Mouse (Mus musculus) erythroblast, embryonic 14.5 days (primary cell): ENCODE measurements around the gene Ptges3l. TPM values are rescaled to one million over a fixed set of nuclear protein-coding genes. Genes with fewer than 3 reads are reported as not detected.
"Not testable (repeated sequence)": the region's sequence is repeated elsewhere in the genome, so short reads cannot be mapped to it uniquely, and the experiment has no call there.

Source experiments
- H3K27me3 ChIP-seq: 2 replicates; pipeline ENCODE4 v1.6.1; 2012; ENCODE audit warnings: inconsistent platforms; ENCODE audit not compliant: control insufficient read depth
- H3K36me3 ChIP-seq: 2 replicates; pipeline ENCODE4 v1.6.1; 2012; ENCODE audit warnings: mild to moderate bottlenecking, inconsistent platforms; ENCODE audit not compliant: control insufficient read depth
- H3K4me1 ChIP-seq: 2 replicates; pipeline ENCODE4 v1.6.1; 2012; ENCODE audit warnings: inconsistent platforms; ENCODE audit not compliant: control insufficient read depth
- H3K4me3 ChIP-seq: replicated peaks from 2 replicates; pipeline ENCODE3; 2012; ENCODE audit warnings: moderate library complexity, mild to moderate bottlenecking, inconsistent platforms
- H3K9me3 ChIP-seq: 2 replicates; pipeline ENCODE4 v1.6.1; 2012; ENCODE audit warnings: low read length, inconsistent platforms, mixed read lengths; ENCODE audit not compliant: control insufficient read depth
- GATA1 ChIP-seq: IDR thresholded peaks from 2 replicates; pipeline ENCODE4 v1.6.1; 2012; ENCODE audit warnings: low read length, inconsistent platforms, mixed read lengths
- TAL1 ChIP-seq: IDR thresholded peaks from 3 replicates; pipeline ENCODE4 v1.6.1; 2012; ENCODE audit warnings: low read length, inconsistent platforms, mixed read lengths
- polyA plus RNA-seq: library from polyadenylated mRNA; stranded (reverse); fragments of >175 nt; gene quantifications from 2 replicates; pipeline ENCODE4 v1.2.3, GENCODE M21; 2012

The Ptges3l gene
- polyA plus RNA-seq, 1 experiment = not detected

DNA sequence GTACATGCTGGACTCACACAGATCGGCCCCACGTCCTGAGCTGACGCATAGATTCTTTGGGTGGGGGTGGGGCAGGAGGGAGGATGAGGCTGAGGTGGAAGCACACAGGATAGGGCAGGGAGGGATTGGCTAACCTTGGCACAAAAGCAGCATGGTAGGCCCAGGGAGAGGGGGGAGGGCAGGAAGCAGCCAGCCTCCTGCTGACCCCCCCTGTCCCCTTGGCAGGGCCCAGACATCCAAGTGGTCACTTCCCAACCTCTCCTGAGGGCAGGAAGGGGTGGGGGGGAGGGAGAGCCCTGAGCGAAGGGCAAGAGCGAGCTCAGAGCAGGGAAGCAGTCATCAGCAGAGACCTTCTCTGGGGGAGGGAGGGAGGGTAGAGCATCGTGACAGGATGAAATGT lies 34.6 kb upstream of the Ptges3l start:
- TF ChIP-seq TAL1 (no peak), GATA1 (no peak)
- Histone ChIP-seq H3K36me3 (peaks cover 47% of the 10 kb centered on the region), H3K4me1 (peaks cover 24% of the 10 kb centered on the region), H3K9me3 (no peaks in the 10 kb centered on the region), H3K27me3 (peaks cover 22% of the 10 kb centered on the region), H3K4me3 (no peak overlapping the region)

GRCm38 (mm10) chr11:101458217-101458616 lies 33.1 kb upstream of the Ptges3l start:
- peaks cover 7% of the 10 kb centered on the region for H3K27me3 ChIP-seq
- H3K9me3 ChIP-seq = no peaks in the 10 kb centered on the region
- TF ChIP-seq GATA1 = no peak
- TF ChIP-seq TAL1 = no peak
- H3K36me3 ChIP-seq = peaks cover 54% of the 10 kb centered on the region
- no peak overlapping the region for H3K4me3 ChIP-seq
- peaks cover 14% of the 10 kb centered on the region for H3K4me1 ChIP-seq

- Histone ChIP-seq H3K4me3 (no peak overlapping the region), H3K27me3 (peaks cover 3% of the 10 kb centered on the region; the same call in 1 of the 2 replicates), H3K4me1 (peaks cover 8% of the 10 kb centered on the region), H3K36me3 (peaks cover 54% of the 10 kb centered on the region), H3K9me3 (no peaks in the 10 kb centered on the region)
- TF ChIP-seq GATA1 (no peak), TAL1 (no peak)
Measured at GRCm38 (mm10) chr11:101457631-101458030, 32.5 kb upstream of the Ptges3l start.

- H3K36me3 ChIP-seq = peaks cover 60% of the 10 kb centered on the region
Measured at GRCm38 (mm10) chr11:101455627-101456026, 30.5 kb upstream of the Ptges3l start.

GRCm38 (mm10) chr11:101454702-101455101 lies 29.6 kb upstream of the Ptges3l start:
- TF ChIP-seq TAL1 = no peak
- TF ChIP-seq GATA1 = no peak
- H3K36me3 ChIP-seq = peaks cover 56% of the 10 kb centered on the region

More at GRCm38 (mm10) chr11:101455627-101456026, 30.5 kb upstream of the Ptges3l start:
- Histone ChIP-seq H3K4me3 (no peak overlapping the region), H3K9me3 (no peaks in the 10 kb centered on the region), H3K27me3 (no peaks in the 10 kb centered on the region), H3K4me1 (peaks cover 19% of the 10 kb centered on the region)
- no peak for TF ChIP-seq GATA1
- TF ChIP-seq TAL1 = no peak

GRCm38 (mm10) chr11:101452093-101452774 lies 27.1 kb upstream of the Ptges3l start:
- Histone ChIP-seq H3K4me3 (no peak overlapping the region), H3K9me3 (no peaks in the 10 kb centered on the region), H3K36me3 (peaks cover 32% of the 10 kb centered on the region), H3K4me1 (peaks cover 47% of the 10 kb centered on the region), H3K27me3 (no peaks in the 10 kb centered on the region)
- no peak for TF ChIP-seq TAL1
- no peak for TF ChIP-seq GATA1

More at GRCm38 (mm10) chr11:101454702-101455101, 29.6 kb upstream of the Ptges3l start:
- Histone ChIP-seq H3K27me3 (no peaks in the 10 kb centered on the region), H3K4me1 (peaks cover 25% of the 10 kb centered on the region), H3K4me3 (no peak overlapping the region), H3K9me3 (no peaks in the 10 kb centered on the region)

- Histone ChIP-seq H3K4me3 (no peak overlapping the region), H3K9me3 (no peaks in the 10 kb centered on the region), H3K36me3 (peaks cover 25% of the 10 kb centered on the region), H3K27me3 (no peaks in the 10 kb centered on the region), H3K4me1 (peaks cover 47% of the 10 kb centered on the region)
- TF ChIP-seq GATA1 (no peak), TAL1 (no peak)
Measured at GRCm38 (mm10) chr11:101451536-101451935, 26.4 kb upstream of the Ptges3l start.

- no peak overlapping the region for H3K4me3 ChIP-seq
- H3K4me1 ChIP-seq = peaks cover 50% of the 10 kb centered on the region
- no peaks in the 10 kb centered on the region for H3K9me3 ChIP-seq
- H3K36me3 ChIP-seq = peaks cover 30% of the 10 kb centered on the region
- TF ChIP-seq TAL1 (no peak), GATA1 (no peak)
- H3K27me3 ChIP-seq = no peaks in the 10 kb centered on the region
Measured at GRCm38 (mm10) chr11:101450394-101450793, 25.3 kb upstream of the Ptges3l start.

DNA sequence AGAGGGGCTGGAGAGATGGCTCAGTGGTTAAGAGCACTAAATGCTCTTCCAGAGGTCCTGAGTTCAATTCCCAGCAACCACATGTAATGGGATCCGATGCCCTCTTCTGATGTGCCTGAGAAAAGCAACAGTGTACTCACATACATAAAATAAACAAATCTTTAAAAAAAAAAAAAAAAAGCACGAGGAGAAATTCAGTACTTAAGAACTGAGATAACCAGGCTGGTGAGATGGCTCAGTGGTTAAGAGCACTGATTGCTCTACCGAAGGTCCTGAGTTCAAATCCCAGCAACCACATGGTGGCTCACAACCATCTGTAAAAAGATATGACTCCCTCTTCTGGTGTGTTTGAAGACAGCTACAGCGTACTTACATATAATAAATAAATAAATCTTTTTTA lies 24.5 kb upstream of the Ptges3l start:
- H3K36me3 ChIP-seq = peaks cover 36% of the 10 kb centered on the region
- not testable (repeated sequence) for H3K9me3 ChIP-seq, H3K27me3 ChIP-seq
- H3K4me1 ChIP-seq = peaks cover 55% of the 10 kb centered on the region
- peak overlapping the region; percentile 88 for H3K4me3 ChIP-seq

DNA sequence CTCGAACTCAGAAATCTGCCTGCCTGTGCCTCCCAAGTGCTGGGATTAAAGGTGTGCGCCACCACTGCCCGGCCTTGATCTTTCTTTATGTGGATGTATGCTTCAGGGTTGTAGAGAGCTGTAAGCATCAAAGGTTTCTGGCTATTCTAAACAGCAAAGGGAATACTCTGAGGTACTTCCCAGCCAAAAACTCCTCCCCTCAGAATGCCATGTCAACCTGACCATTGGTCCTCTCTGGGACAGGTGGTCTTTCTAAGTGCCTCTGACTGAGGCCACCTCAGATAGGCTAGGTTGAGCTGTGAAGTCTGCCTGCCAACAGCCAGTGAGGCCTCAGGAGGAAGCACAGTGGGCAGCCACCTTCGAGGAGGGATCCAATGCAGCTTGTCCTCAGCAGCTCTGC lies 23.8 kb upstream of the Ptges3l start:
- Histone ChIP-seq H3K36me3 (peaks cover 43% of the 10 kb centered on the region), H3K4me1 (peaks cover 62% of the 10 kb centered on the region), H3K4me3 (peak overlapping the region; percentile 88), H3K27me3 (no peaks in the 10 kb centered on the region), H3K9me3 (no peaks in the 10 kb centered on the region)
- no peak for TF ChIP-seq TAL1
- no peak for TF ChIP-seq GATA1
